Mouse (Mus musculus) forebrain, embryonic 12.5 days (tissue): ENCODE measurements around the gene Hmg20a. TPM values are rescaled to one million over a fixed set of nuclear protein-coding genes. Genes with fewer than 3 reads are reported as not detected.

Experiments
- polyA plus RNA-seq: library from polyadenylated mRNA; unstranded; fragments of >200 nt; fragmentation: Nextera tagmentation; extraction: Ambion mirVana; gene quantifications from 2 replicates; pipeline ENCODE4 v1.2.1, GENCODE M21; 2016

Hmg20a gene
- polyA plus RNA-seq, 1 experiment from 2014 or later: 74.0 TPM

Other genes with a start within 250 kb of the Hmg20a start
- gene Peak1, start 542 bp upstream of the Hmg20a start, polyA plus RNA-seq: 4.5 and 5.3 TPM in 2 replicates